Mouse (Mus musculus): ENCODE measurements at regions not wholly inside any gene's neighbourhood (a gene's known extent, or its start where the extent isn't known, plus 50 kb on each side); places are given as distances from the start of the nearest gene placed in this dataset.
"Not testable (repeated sequence)": the region's sequence is repeated elsewhere in the genome, so short reads cannot be mapped to it uniquely, and the experiment has no call there.

DNA sequence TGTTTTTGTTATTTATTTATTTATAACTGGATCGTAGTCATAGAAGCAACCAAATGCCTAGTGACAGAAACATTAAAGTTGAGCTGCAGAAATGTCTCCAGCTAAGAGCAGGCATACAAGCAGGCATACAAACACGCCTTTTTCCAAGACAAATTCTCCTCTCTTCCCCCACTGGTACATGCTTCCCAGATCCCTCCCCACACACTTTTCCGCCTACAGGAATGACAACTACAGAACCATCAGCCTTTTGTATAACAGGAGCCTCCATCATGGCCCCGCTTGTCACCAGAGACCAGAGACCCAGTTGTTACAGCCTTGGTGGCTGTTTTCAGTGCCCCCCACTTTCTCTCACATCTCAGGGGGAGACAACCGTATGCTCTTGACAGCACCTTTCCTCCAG lies 91.2 kb upstream of the Sipa1l1 start:
- Histone ChIP-seq H3K27me3 (ENCODE audit: insufficient read depth, low read length) (no peaks in the 10 kb centered on the region), H3K36me3 (ENCODE audit: insufficient read depth) (no peaks in the 10 kb centered on the region), H3K4me3 (ENCODE audit: low read depth, low read length) (no peak overlapping the region), H3K9ac (no peak overlapping the region), H3K27ac (ENCODE audit: low read depth, low read length) (no peak overlapping the region), H3K4me1 (ENCODE audit: insufficient read depth) (no peaks in the 10 kb centered on the region), H3K4me2 (ENCODE audit: low read depth) (no peak overlapping the region), H3K9me3 (ENCODE audit: low read length) (no peaks in the 10 kb centered on the region)
- ATAC-seq (no peak), DNase-seq (no peak)
- WGBS, result 88% methylated on average over 5 of the region's 5 CpGs
- no peak for TF ChIP-seq CTCF (IDR thresholded peaks at IDR 0.05; ENCODE audit: low read depth)

DNA sequence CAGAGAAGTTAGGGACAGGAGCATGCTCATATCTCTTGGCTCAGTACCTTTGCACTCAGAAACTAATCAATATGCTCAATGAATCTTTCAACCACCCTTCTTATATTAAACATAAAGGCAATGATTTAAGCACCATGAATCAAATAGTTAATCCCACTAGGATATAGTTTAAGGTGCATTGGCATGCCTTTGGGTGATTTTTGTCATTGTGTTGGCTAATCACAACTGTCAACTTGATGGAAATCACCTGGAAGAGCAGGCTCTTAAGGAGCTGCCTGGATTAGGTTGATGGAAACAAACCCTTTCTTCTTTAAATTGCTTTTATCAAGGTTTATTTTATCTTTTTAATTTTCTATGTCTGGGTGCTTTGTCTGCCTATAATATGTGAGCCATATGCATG lies 90.4 kb upstream of the Sipa1l1 start:
- TF ChIP-seq CTCF (IDR thresholded peaks at IDR 0.05; ENCODE audit: low read depth), result no peak

DNA sequence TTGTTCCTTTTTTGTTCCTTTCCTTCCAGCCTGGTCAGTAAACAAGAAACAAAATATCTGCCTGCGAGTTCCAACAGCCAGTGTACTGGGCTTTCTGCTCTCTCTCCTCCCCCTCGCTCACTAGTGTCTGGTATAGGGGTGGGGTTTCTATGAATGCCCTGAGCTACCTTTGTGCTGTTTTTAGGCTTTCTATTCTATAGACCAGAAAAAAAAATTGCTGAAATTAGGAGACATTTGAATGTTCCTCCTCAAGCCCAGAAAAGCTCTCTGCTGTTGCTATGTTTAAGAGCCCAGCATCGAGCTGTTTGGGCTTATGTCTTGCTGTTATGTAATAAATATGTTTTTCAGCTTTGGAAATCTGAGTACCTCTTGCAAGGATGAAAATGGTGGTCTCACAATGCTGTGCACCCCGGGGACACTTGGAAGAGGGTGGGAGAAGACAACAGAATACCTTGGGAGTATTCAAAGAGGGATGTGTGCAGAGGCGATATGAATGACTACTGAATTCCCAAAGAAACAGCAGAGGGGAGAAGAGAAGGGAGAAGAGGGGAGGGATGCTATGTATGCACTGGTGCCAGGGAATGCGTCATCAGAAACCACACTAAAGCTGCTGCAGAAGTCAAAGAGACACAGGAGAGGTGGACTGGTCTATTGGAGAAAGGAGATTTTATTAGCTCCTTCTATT lies 88.8 kb upstream of the Sipa1l1 start:
- H3K4me2 ChIP-seq (ENCODE audit: low read depth), result no peak overlapping the region
- 0 out of 2 replicates have a peak overlapping the region, but pooled peaks have one; percentile 15 for H3K27ac ChIP-seq (ENCODE audit: low read depth, low read length)
- H3K27me3 ChIP-seq (ENCODE audit: insufficient read depth, low read length), result no peaks in the 10 kb centered on the region
- TF ChIP-seq CTCF (IDR thresholded peaks at IDR 0.05; ENCODE audit: low read depth), result no peak
- WGBS, result 68% methylated on average over 6 of the region's 6 CpGs
- peak; percentile 40 for ATAC-seq
- no peaks in the 10 kb centered on the region for H3K4me1 ChIP-seq (ENCODE audit: insufficient read depth)
- no peak overlapping the region for H3K9ac ChIP-seq
- no peaks in the 10 kb centered on the region for H3K9me3 ChIP-seq (ENCODE audit: low read length)
- no peak for DNase-seq
- H3K36me3 ChIP-seq (ENCODE audit: insufficient read depth), result no peaks in the 10 kb centered on the region
- H3K4me3 ChIP-seq (ENCODE audit: low read depth, low read length), result no peak overlapping the region

More for the DNA sequence above, 90.4 kb upstream of the Sipa1l1 start:
- H3K9me3 ChIP-seq (ENCODE audit: low read length), result no peaks in the 10 kb centered on the region
- no peak overlapping the region for H3K9ac ChIP-seq
- H3K4me2 ChIP-seq (ENCODE audit: low read depth), result no peak overlapping the region
- no peaks in the 10 kb centered on the region for H3K27me3 ChIP-seq (ENCODE audit: insufficient read depth, low read length)
- H3K4me3 ChIP-seq (ENCODE audit: low read depth, low read length), result no peak overlapping the region
- DNase-seq, result no peak
- no peak for ATAC-seq
- no peak overlapping the region for H3K27ac ChIP-seq (ENCODE audit: low read depth, low read length)
- no peaks in the 10 kb centered on the region for H3K36me3 ChIP-seq (ENCODE audit: insufficient read depth)
- no peaks in the 10 kb centered on the region for H3K4me1 ChIP-seq (ENCODE audit: insufficient read depth)

DNA sequence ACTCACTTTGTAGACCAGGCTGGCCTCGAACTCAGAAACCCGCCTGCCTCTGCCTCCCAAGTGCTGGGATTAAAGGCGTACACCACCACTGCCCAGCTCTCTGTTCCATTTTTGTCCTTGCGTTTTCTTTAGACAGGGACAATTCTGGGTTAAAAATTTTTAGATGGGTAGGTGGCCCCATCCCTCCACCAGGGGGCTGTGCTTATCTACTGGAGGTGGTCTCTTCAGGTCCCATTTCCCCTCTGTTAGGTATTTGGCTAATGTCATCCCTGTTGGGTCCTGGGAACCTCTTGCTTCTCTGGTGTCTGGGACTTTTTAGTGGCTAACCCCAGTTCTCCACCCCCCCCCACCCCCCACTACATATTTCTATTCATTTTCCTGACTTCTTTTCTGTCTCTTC lies 86.5 kb upstream of the Sipa1l1 start:
- H3K4me3 ChIP-seq (ENCODE audit: low read depth, low read length); DNase-seq; H3K4me2 ChIP-seq (ENCODE audit: low read depth); ATAC-seq; H3K27ac ChIP-seq (ENCODE audit: low read depth, low read length); H3K9ac ChIP-seq; H3K36me3 ChIP-seq (ENCODE audit: insufficient read depth); H3K9me3 ChIP-seq (ENCODE audit: low read length); H3K4me1 ChIP-seq (ENCODE audit: insufficient read depth); H3K27me3 ChIP-seq (ENCODE audit: insufficient read depth, low read length): not testable (repeated sequence)
- WGBS, result 90% methylated on average over 4 of the region's 4 CpGs

DNA sequence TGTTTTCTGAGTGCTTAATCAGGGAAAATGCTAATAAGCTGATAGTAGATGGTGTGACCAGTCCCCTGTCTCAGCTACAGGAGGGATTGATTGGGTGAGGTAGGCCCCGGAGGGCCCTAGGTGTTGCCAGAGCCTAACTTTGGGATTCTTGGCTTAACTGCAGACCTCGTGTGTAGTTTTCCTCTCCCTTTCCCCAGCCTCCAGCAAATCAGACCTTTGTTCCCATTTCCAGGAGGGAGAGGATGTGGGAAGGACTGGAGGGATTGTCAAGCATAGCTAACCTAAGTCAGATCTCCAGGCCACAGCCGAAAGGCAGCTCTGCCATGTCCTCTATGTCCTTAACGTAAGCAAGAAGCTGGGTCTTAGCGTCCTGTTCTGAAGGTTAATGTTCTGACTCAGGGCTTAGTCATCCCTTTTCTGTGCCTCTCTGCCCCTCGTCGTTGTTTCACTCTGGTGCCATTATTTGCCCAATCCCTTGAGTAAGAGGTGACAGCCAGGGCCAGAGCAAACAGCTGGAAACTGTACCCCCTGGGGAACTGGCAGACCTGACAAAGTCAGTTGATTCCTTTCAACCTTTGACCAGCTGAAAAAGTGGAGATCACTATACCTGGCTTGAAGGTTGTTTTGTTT lies 83.2 kb upstream of the Sipa1l1 start:
- no peak overlapping the region for H3K9ac ChIP-seq
- H3K4me2 ChIP-seq (ENCODE audit: low read depth), result no peak overlapping the region
- no peak for TF ChIP-seq CTCF (IDR thresholded peaks at IDR 0.05; ENCODE audit: low read depth)
- ATAC-seq (no peak), DNase-seq (no peak)
- H3K27ac ChIP-seq (ENCODE audit: low read depth, low read length), result no peak overlapping the region
- H3K9me3 ChIP-seq (ENCODE audit: low read length), result no peaks in the 10 kb centered on the region
- H3K4me3 ChIP-seq (ENCODE audit: low read depth, low read length), result no peak overlapping the region
- H3K27me3 ChIP-seq (ENCODE audit: insufficient read depth, low read length), result no peaks in the 10 kb centered on the region
- H3K36me3 ChIP-seq (ENCODE audit: insufficient read depth), result no peaks in the 10 kb centered on the region
- WGBS, result 51% methylated on average over 7 of the region's 7 CpGs
- H3K4me1 ChIP-seq (ENCODE audit: insufficient read depth), result no peaks in the 10 kb centered on the region

DNA sequence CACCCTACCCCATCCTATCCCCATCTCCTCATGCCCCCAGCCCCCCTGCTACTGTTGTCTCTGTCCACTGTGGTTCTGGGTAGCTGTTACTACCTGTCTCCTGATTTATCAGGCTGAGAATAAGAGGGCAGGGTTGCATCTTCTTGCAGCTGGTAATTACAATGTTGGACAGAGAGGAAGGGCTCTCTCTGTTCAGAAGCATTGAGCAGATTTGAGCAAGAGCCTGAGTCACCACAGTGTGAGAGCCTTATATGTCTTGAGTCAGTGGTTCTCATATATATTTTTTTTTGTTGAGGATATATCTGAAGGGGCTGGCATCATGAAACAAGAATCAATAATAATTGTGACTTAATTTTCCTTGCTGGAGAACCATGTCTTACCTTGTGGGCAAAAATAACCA lies 82.7 kb upstream of the Sipa1l1 start:
- no peaks in the 10 kb centered on the region for H3K27me3 ChIP-seq (ENCODE audit: insufficient read depth, low read length)
- H3K36me3 ChIP-seq (ENCODE audit: insufficient read depth), result no peaks in the 10 kb centered on the region
- no peak overlapping the region for H3K27ac ChIP-seq (ENCODE audit: low read depth, low read length)
- TF ChIP-seq CTCF (IDR thresholded peaks at IDR 0.05; ENCODE audit: low read depth), result no peak
- H3K9me3 ChIP-seq (ENCODE audit: low read length), result no peaks in the 10 kb centered on the region
- H3K4me3 ChIP-seq (ENCODE audit: low read depth, low read length), result no peak overlapping the region
- no peaks in the 10 kb centered on the region for H3K4me1 ChIP-seq (ENCODE audit: insufficient read depth)
- H3K9ac ChIP-seq, result no peak overlapping the region
- H3K4me2 ChIP-seq (ENCODE audit: low read depth), result no peak overlapping the region
- no peak for ATAC-seq
- DNase-seq, result no peak

DNA sequence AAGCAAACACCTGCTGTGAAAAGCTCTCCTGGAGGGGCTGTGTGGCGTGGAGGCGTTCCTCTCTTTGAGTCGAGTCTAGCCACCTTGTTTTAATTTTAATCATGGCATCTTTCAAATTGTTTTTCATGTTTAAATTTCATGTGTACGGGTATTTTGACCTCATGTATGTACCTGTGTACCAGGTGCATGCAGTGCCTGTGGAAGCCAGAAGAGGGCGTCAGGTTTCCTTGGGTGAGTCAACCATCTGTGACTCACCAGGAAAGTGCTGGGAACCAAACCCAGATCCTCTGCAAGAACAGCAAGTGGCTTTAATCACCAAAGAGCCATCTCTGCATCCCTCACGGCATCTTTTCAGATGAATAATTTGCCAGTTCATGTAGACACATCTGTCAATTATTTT lies 79.8 kb upstream of the Sipa1l1 start:
- ATAC-seq, result no peak

More for the DNA sequence above, 79.8 kb upstream of the Sipa1l1 start:
- Histone ChIP-seq H3K27me3 (ENCODE audit: insufficient read depth, low read length) (no peaks in the 10 kb centered on the region), H3K27ac (ENCODE audit: low read depth, low read length) (no peak overlapping the region), H3K9ac (no peak overlapping the region), H3K4me1 (ENCODE audit: insufficient read depth) (peaks cover 11% of the 10 kb centered on the region; the same call in 1 of the 2 replicates), H3K36me3 (ENCODE audit: insufficient read depth) (no peaks in the 10 kb centered on the region), H3K4me3 (ENCODE audit: low read depth, low read length) (no peak overlapping the region), H3K4me2 (ENCODE audit: low read depth) (no peak overlapping the region), H3K9me3 (ENCODE audit: low read length) (no peaks in the 10 kb centered on the region)
- no peak for DNase-seq
- 91% methylated on average over 6 of the region's 6 CpGs for WGBS
- TF ChIP-seq CTCF (IDR thresholded peaks at IDR 0.05; ENCODE audit: low read depth), result no peak

All from forebrain, postnatal 0 days (tissue).